Mouse (Mus musculus) C3H10T1/2 (cell line): ENCODE results near the gene Gm8237. TPM values are rescaled to one million over a fixed set of nuclear protein-coding genes. Genes with fewer than 3 reads are reported as not detected.

ENCODE experiments used
- polyA plus RNA-seq, 2 experiments: library from polyadenylated mRNA; unstranded; fragments of >200 nt; fragmentation: generic; extraction: Trizol; gene quantifications; one replicate each; pipeline ENCODE4 v1.2.1; 2012; ENCODE audit warnings: missing spikeins in 2 of 2

Gene Gm8237
- polyA plus RNA-seq, result not detected

DNA sequence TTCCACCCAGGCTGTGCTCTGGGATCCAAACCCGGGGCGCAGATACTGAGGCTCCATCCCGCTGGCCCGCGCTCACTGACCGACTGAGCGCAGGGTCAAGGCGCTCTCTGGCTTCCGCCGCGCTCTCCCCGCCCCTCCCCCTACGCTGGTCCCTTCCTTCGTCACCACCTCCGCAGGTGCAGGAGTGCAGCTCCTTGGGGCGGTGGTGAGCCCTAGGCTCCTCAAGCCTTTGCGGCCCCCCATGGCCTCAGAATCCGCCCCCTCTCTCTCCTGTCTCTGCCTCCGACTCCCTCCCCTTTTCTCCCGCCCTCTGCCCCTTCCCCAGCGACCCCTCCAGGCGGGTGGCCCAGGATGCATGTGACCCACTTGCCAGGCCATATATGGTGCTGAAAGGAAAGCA is at the start of gene Gm8237:
Gm8237 (minus strand) TSS at position 142 of the 400 bp plus-strand sequence.

DNA sequence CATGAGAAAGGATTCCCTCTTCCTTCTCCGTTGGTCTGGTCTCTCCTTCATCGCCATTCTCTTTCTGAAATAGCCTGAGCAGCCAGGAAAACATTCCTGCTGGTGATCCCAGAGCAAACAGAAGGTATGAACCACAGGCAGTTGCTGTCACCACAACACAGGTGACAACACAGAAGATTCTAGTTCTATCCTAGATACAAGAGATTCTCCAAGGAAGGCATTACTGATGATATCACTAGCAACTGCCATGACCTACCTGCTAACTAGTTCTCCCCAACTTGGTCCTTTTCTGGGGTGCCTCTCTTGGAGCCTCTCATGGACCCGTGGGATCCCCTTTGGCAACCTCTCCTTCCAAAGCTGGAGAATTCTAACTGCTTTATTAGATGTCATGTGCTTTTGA is 50.0 kb downstream of the Gm8237 start, which contains the start of gene Gm3424:
Gm3424 (minus strand) TSS at position 101 of the 400 bp plus-strand sequence.

Other genes with a start within 250 kb of the Gm8237 start
- not detected for gene Gm8265, start 247.4 kb downstream of the Gm8237 start, polyA plus RNA-seq
- not detected for gene Gm9603, start 192.9 kb downstream of the Gm8237 start, polyA plus RNA-seq
- not detected for gene Gm3373, start 138.8 kb downstream of the Gm8237 start, polyA plus RNA-seq
- not detected for gene Gm3383, start 72.4 kb downstream of the Gm8237 start, polyA plus RNA-seq
- not detected for gene Gm3424, start 50.1 kb downstream of the Gm8237 start, polyA plus RNA-seq
- gene Gm3248, start 81.4 kb upstream of the Gm8237 start, polyA plus RNA-seq, result not detected
- gene Gm3453, start 98.8 kb upstream of the Gm8237 start, polyA plus RNA-seq, result not detected
- not detected for gene Gm6337, start 177.9 kb upstream of the Gm8237 start, polyA plus RNA-seq
- not detected for gene Gm8206, start 213.6 kb upstream of the Gm8237 start, polyA plus RNA-seq
- under 1 TPM in 1 of 2 experiments, not detected in 1; 0.05 TPM for gene Gm3468, start 228.3 kb upstream of the Gm8237 start, polyA plus RNA-seq
- not detected for gene Gm3476, start 245.4 kb upstream of the Gm8237 start, polyA plus RNA-seq